Mouse (Mus musculus) liver, adult 2 months (tissue): Measurements from ENCODE around the gene Calu. TPM values are rescaled to one million over a fixed set of nuclear protein-coding genes. Genes with fewer than 3 reads are reported as not detected.
"Not testable (repeated sequence)": the region's sequence is repeated elsewhere in the genome, so short reads cannot be mapped to it uniquely, and the experiment has no call there.

Source experiments
- DNase-seq: peaks from one replicate; pipeline ENCODE4 v3.0.0-alpha.2; 2011; ENCODE audit warnings: low read depth, low spot score; ENCODE audit errors: extremely low read depth
- H3K27ac ChIP-seq: fragments of 200-500 bp; replicated peaks from 2 replicates; pipeline ENCODE4 v1.5.1; 2012; ENCODE audit warnings: low read depth, mild to moderate bottlenecking, control low read depth, inconsistent platforms, low read length; ENCODE audit not compliant: insufficient read depth
- H3K27me3 ChIP-seq: fragments of 200-500 bp; 2 replicates; pipeline ENCODE4 v1.6.1; 2012; ENCODE audit warnings: mild to moderate bottlenecking, moderate library complexity, low read length, inconsistent platforms; ENCODE audit not compliant: control insufficient read depth, insufficient read depth
- H3K36me3 ChIP-seq: fragments of 200-500 bp; 2 replicates; pipeline ENCODE4 v1.6.1; 2012; ENCODE audit warnings: low read length, inconsistent platforms; ENCODE audit not compliant: control insufficient read depth, insufficient read depth
- H3K4me1 ChIP-seq: fragments of 200-500 bp; 2 replicates; pipeline ENCODE4 v1.6.1; 2011; ENCODE audit warnings: low read length; ENCODE audit not compliant: control insufficient read depth, insufficient read depth
- H3K4me3 ChIP-seq: fragments of 200-500 bp; 2 replicates; pipeline ENCODE4 v1.5.1; 2011; ENCODE audit warnings: low read depth, mild to moderate bottlenecking, control low read depth, low read length, moderate library complexity; ENCODE audit not compliant: insufficient read depth
- H3K79me2 ChIP-seq: fragments of 200-500 bp; 2 replicates; pipeline ENCODE4 v1.6.1; 2012; ENCODE audit warnings: inconsistent platforms, mild to moderate bottlenecking, low read length, moderate library complexity; ENCODE audit not compliant: control insufficient read depth, insufficient read depth
- H3K9ac ChIP-seq: fragments of 200-500 bp; 2 replicates; pipeline ENCODE4 v1.6.1; 2012; ENCODE audit warnings: low read depth, mild to moderate bottlenecking, control low read depth, inconsistent platforms, low read length
- CTCF ChIP-seq: fragments of 200-500 bp; IDR thresholded peaks from 2 replicates; pipeline ENCODE4 v1.5.1; 2011; ENCODE audit warnings: low read depth, low read length, control low read depth
- POLR2A ChIP-seq: fragments of 200-500 bp; IDR thresholded peaks from 2 replicates; pipeline ENCODE4 v1.6.1; 2011; ENCODE audit warnings: low read length, control low read depth; ENCODE audit not compliant: insufficient read depth; ENCODE audit errors: extremely low read depth
- WGBS: fragments of 180-500 bp; shearing (Covaris S2); methylation state at CpG from one replicate; pipeline ENCODE4 v1.1.7; 2018; 5-methylcytosine and 5-hydroxymethylcytosine counted together
- polyA plus RNA-seq: library from polyadenylated mRNA; depleted of rRNA; stranded (reverse); fragments of >200 nt; gene quantifications from 2 replicates; pipeline ENCODE4 v1.2.3, GENCODE M21; 2012
- total RNA-seq: library from RNA; depleted of rRNA; stranded (reverse); fragments of >200 nt; gene quantifications from 2 replicates; pipeline ENCODE4 v1.2.3, GENCODE M21; 2014

Calu gene
- total and polyA plus RNA-seq, 2 experiments = 27.1 to 125 TPM

DNA sequence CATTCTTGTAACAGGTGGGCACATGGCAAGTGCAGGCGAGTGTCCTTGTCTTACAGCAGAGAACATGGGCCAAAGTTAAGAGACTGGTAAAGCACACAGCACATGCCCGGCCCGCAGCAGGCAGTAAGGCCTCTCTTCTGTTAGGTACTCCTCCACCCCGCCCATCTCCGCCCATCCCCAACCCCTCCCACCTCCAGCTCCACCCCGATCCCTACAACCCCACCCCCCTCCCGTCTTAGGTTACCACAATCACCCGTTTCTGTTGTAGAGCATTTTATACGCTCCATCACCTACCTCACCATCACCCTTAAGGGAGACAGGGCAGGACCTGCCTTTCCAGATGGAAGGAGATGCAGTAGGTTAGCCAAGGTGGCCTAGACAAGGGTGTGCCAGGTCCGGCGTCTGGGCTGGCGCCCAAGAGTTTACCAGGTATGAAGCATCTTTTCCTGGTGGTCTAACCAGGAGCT, 40.2 kb downstream of the Calu start, which contains the start of gene Opn1sw:
Gene Opn1sw (minus strand): TSS at position 417 of the 467 bp plus-strand sequence.
- no peaks in the 10 kb centered on the region for H3K36me3 ChIP-seq
- TF ChIP-seq POLR2A (no peak), CTCF (no peak)
- WGBS = 5% methylated on average over 12 of the region's 12 CpGs
- no peak within 1 kb of the TSS for H3K27ac ChIP-seq
- peak; percentile 64 for DNase-seq
- H3K4me1 ChIP-seq = peaks cover 3% of the 10 kb centered on the region
- H3K9ac ChIP-seq = no peak within 1 kb of the TSS
- no peaks in the 10 kb centered on the region for H3K27me3 ChIP-seq
- peak within 1 kb of the TSS; percentile 51 for H3K4me3 ChIP-seq
- no peaks in the 10 kb centered on the region for H3K79me2 ChIP-seq

DNA sequence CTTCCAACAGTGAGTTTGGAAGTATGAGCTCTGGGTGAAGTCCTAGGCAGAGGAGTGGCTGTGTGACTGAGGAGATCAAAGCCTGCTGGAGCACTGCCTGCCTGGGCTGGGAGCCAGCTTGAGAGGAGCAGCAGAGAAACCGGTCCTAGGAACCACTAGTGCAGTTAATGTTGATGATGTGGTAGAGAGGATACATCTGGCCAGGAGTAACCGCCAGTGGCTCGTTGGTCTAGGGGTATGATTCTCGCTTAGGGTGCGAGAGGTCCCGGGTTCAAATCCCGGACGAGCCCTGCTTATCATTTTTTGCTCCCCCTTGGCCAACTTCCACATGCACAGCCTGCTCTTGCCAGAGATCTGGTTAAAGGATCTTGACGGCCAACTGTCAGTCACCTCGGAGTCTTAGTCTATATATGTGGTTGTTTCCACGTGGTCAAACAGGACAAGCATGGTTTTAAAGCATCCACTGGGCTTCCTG, 40.8 kb downstream of the Calu start:
- H3K36me3 ChIP-seq = no peaks in the 10 kb centered on the region
- peak; percentile 85 for DNase-seq
- no peak overlapping the region for H3K4me3 ChIP-seq
- TF ChIP-seq POLR2A (no peak), CTCF (no peak)
- no peaks in the 10 kb centered on the region for H3K27me3 ChIP-seq
- WGBS = 3% methylated on average over 11 of the region's 11 CpGs
- no peak overlapping the region for H3K9ac ChIP-seq
- H3K27ac ChIP-seq = no peak overlapping the region
- no peaks in the 10 kb centered on the region for H3K79me2 ChIP-seq
- H3K4me1 ChIP-seq = peaks cover 3% of the 10 kb centered on the region

DNA sequence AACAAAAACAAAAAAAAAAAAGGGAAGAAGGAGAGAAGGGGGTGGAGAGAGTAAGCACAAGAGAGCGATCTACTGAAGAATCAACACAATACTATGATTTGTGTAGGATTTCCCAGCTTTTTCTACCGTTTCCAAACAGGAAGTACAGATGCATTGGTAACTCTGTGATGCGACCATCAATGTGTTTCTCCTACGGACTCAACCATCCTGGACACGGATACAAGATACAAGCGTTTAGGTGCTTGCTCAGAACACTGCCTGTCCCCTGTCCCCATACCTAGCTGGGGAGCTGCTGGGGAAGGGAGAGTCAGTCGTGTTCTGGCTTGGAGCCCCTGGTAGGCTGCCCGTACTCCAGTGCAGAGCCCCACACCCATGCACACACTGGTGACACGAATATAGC, 41.6 kb downstream of the Calu start:
- peaks cover 3% of the 10 kb centered on the region for H3K4me1 ChIP-seq
- WGBS = 47% methylated on average over 9 of the region's 9 CpGs
- H3K9ac ChIP-seq = no peak overlapping the region
- H3K27me3 ChIP-seq = peaks cover under 1% of the 10 kb centered on the region; the same call in 1 of the 2 replicates
- H3K79me2 ChIP-seq = no peaks in the 10 kb centered on the region
- no peak overlapping the region for H3K27ac ChIP-seq
- DNase-seq = no peak
- no peaks in the 10 kb centered on the region for H3K36me3 ChIP-seq
- TF ChIP-seq CTCF (no peak), POLR2A (no peak)
- H3K4me3 ChIP-seq = no peak overlapping the region

DNA sequence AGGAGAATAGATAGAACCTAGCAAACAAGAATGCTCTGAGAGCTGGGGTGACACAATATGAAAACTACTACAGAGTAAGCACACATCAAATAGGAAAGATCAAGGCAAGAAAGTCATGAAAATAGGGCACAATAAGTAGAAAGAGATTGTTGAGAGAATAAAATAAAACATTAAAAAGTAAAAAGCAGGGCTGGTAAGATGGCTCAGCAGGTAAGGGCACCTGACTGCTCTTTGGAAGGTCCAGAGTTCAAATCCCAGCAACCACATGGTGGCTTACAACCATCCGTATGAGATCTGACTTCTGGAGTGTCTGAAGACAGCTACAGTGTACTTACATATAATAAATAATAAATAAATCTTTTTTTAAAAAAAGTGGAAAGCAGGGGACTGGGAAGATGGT, 42.6 kb downstream of the Calu start:
- not testable (repeated sequence) for H3K27ac ChIP-seq, DNase-seq, H3K79me2 ChIP-seq, H3K4me1 ChIP-seq, H3K9ac ChIP-seq, H3K4me3 ChIP-seq, H3K27me3 ChIP-seq, H3K36me3 ChIP-seq
- WGBS = 73% methylated on average over 1 of the region's 1 CpGs

DNA sequence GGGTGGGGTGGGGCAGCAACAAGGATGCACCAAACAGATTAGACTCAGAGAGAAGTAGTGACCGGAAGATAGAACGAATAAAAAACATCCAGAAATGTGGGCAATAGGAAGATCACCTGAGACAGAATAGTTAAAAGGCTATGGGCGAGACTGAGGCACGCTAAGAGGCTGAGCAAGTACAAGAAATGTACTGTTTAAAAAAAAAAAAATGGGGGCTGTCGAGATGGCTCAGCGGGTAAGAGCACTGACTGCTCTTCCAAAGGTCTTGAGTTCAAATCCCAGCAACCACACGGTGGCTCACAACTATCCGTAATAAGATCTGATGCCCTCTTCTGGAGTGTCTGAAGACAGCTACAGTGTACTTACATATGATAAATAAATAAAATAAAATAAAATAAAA, 43.4 kb downstream of the Calu start:
- not testable (repeated sequence) for H3K79me2 ChIP-seq, H3K4me1 ChIP-seq, DNase-seq, H3K9ac ChIP-seq, H3K36me3 ChIP-seq, H3K27ac ChIP-seq, H3K27me3 ChIP-seq, H3K4me3 ChIP-seq
- 72% methylated on average over 8 of the region's 8 CpGs for WGBS

DNA sequence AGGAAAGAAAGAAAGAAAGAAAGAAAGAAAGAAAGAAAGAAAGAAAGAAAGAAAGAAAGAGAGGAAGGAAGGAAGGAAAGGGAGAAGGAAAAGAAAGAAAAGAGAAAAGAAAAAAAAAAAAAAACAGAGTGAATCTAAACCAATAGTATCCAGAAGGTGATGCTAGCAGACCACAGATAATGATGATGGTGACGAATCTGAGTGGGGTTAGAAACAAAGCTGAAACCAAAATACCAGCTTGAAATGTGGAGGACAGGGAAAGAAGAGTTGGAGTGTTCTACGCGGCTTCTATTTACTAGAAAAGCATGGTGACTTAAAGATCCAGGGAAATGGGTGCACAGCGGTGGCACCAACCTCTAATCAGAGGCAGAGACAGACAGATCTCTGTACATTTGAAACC, 43.9 kb downstream of the Calu start:
- Histone ChIP-seq H3K4me1 (peaks cover 8% of the 10 kb centered on the region), H3K4me3 (no peak overlapping the region), H3K36me3 (no peaks in the 10 kb centered on the region), H3K9ac (no peak overlapping the region), H3K27ac (no peak overlapping the region), H3K79me2 (no peaks in the 10 kb centered on the region), H3K27me3 (peaks cover 7% of the 10 kb centered on the region; the same call in 1 of the 2 replicates)
- WGBS = 71% methylated on average over 4 of the region's 4 CpGs
- TF ChIP-seq CTCF (no peak), POLR2A (no peak)
- no peak for DNase-seq
